8 mouse cellular contexts compared by ENCODE assay signal in genomic region chr3:9173643-9174516, GRCm38 (mm10).
DNase-seq lines count a peak whose midpoint lies in the region; ATAC-seq and TF ChIP-seq lines count a peak whose summit lies in the region.

No protein-coding gene starts in this region.

- H3K4me2 ChIP-seq in forebrain, embryonic 15.5 days (replicated peaks), result 0 out of 2 replicates have a peak overlapping the region, but pooled peaks have one; percentile 13
- H3K4me2 ChIP-seq in heart, postnatal 0 days (ENCODE audit: low read depth, low read length), result peak overlapping the region; percentile 60

- peaks cover 17% of the 10 kb centered on the region for H3K4me1 ChIP-seq in forebrain, embryonic 15.5 days
- H3K4me1 ChIP-seq in heart, postnatal 0 days (ENCODE audit: control insufficient read depth, insufficient read depth), result peaks cover 8% of the 10 kb centered on the region; the same call in 1 of the 2 replicates
- H3K4me1 ChIP-seq in lung, adult 2 months (ENCODE audit: control insufficient read depth, insufficient read depth, low read length), result no peaks in the 10 kb centered on the region

- no peak for TF ChIP-seq POLR2A in lung, adult 2 months (IDR thresholded peaks at IDR 0.05; ENCODE audit: borderline replicate concordance, extremely low read depth, low read depth, low read length)

- no peaks in the 10 kb centered on the region for H3K27me3 ChIP-seq in forebrain, embryonic 15.5 days
- no peaks in the 10 kb centered on the region for H3K27me3 ChIP-seq in heart, postnatal 0 days (ENCODE audit: control insufficient read depth, insufficient read depth, low read length)

- no peaks in the 10 kb centered on the region for H3K36me3 ChIP-seq in forebrain, embryonic 15.5 days
- H3K36me3 ChIP-seq in heart, postnatal 0 days (replicated peaks; ENCODE audit: control insufficient read depth, insufficient read depth, low read length), result no peaks in the 10 kb centered on the region

- TF ChIP-seq EP300 in heart, postnatal 0 days (IDR thresholded peaks at IDR 0.05; ENCODE audit: low read depth), result no peak

- H3K4me3 ChIP-seq in forebrain, embryonic 15.5 days, result no peak overlapping the region
- peak overlapping the region; percentile 31 for H3K4me3 ChIP-seq in heart, postnatal 0 days (ENCODE audit: low read depth, low read length)
- peak overlapping the region; percentile 35 for H3K4me3 ChIP-seq in lung, adult 2 months (replicated peaks; ENCODE audit: extremely low read depth, low read depth, low read length)

- peak; percentile 63 for DNase-seq in 3134 (ENCODE audit: extremely low read depth, insufficient read length, low spot score)
- DNase-seq in brain, adult 2 months (ENCODE audit: low read depth, low spot score), result peak; percentile 76
- peak; percentile 51 for DNase-seq in heart, postnatal 0 days (ENCODE audit: low spot score)
- DNase-seq in kidney, postnatal 14 days, result peak; percentile 92
- DNase-seq in lung, adult 2 months, result peak; percentile 57
- DNase-seq in ovary, postnatal 36 days (ENCODE audit: low spot score), result peak; percentile 73
- DNase-seq in spleen, postnatal 10 days (ENCODE audit: low spot score in 2 of 2), result no peak

- ATAC-seq in forebrain, embryonic 15.5 days (replicated peaks), result peak; percentile 91
- peak; percentile 17; the same call in 1 of the 2 replicates for ATAC-seq in heart, postnatal 0 days (ENCODE audit: insufficient read depth, low read depth)

- peak overlapping the region; percentile 63 for H3K27ac ChIP-seq in forebrain, embryonic 15.5 days (replicated peaks)
- H3K27ac ChIP-seq in heart, postnatal 0 days (ENCODE audit: low read depth), result peak overlapping the region; percentile 38; the same call in 1 of the 2 replicates

- no peak overlapping the region for H3K9ac ChIP-seq in forebrain, embryonic 15.5 days (replicated peaks)
- H3K9ac ChIP-seq in heart, postnatal 0 days (replicated peaks; ENCODE audit: low read depth, low read length), result no peak overlapping the region

- 15% methylated on average over 16 of the region's 16 CpGs for WGBS in forebrain, embryonic 15.5 days
- WGBS in heart, postnatal 0 days, result 10% methylated on average over 16 of the region's 16 CpGs
- WGBS in lung, adult 2 months, result 9% methylated on average over 16 of the region's 16 CpGs

- H3K9me3 ChIP-seq in forebrain, embryonic 15.5 days, result no peaks in the 10 kb centered on the region
- no peaks in the 10 kb centered on the region for H3K9me3 ChIP-seq in heart, postnatal 0 days (replicated peaks; ENCODE audit: control insufficient read depth, low read length)

- no peak for TF ChIP-seq CTCF in heart, postnatal 0 days (IDR thresholded peaks at IDR 0.05; ENCODE audit: low read depth)
- no peak for TF ChIP-seq CTCF in lung, adult 2 months (IDR thresholded peaks at IDR 0.05; ENCODE audit: insufficient read depth, low read length)

Comparison
In these comparisons a context has a peak if more than half of its experiments do, and no peak if none do; other contexts are left out.
1. DNase-seq: peak in 3134 (single experiment), brain, adult 2 months (single experiment), heart, postnatal 0 days (single experiment), kidney, postnatal 14 days (single experiment), lung, adult 2 months (single experiment) and ovary, postnatal 36 days (single experiment); none in spleen, postnatal 10 days (0 of 2).